Mouse (Mus musculus): ENCODE results near the gene Egfr. TPM values are rescaled to one million over a fixed set of nuclear protein-coding genes. Genes with fewer than 3 reads are reported as not detected.

Egfr gene
- polyA plus RNA-seq, 1 experiment from 2014 or later = 9.3 TPM

GRCm38 (mm10) chr11:16783926-16784659, 32.1 kb downstream of the Egfr start:
- Histone ChIP-seq H3K4me2 (no peak overlapping the region), H3K27ac (peak overlapping the region; percentile 70; the same call in 1 of the 2 replicates), H3K9me3 (no peaks in the 10 kb centered on the region), H3K4me3 (no peak overlapping the region), H3K4me1 (peaks cover 20% of the 10 kb centered on the region), H3K36me3 (no peaks in the 10 kb centered on the region), H3K27me3 (no peaks in the 10 kb centered on the region), H3K9ac (no peak overlapping the region)
- ATAC-seq (ENCODE audit: borderline replicate concordance, extremely low read depth, low FRiP score, low TSS enrichment) = peak; percentile 59; the same call in 1 of the 2 replicates
- WGBS = 32% methylated on average over 8 of the region's 8 CpGs

DNA sequence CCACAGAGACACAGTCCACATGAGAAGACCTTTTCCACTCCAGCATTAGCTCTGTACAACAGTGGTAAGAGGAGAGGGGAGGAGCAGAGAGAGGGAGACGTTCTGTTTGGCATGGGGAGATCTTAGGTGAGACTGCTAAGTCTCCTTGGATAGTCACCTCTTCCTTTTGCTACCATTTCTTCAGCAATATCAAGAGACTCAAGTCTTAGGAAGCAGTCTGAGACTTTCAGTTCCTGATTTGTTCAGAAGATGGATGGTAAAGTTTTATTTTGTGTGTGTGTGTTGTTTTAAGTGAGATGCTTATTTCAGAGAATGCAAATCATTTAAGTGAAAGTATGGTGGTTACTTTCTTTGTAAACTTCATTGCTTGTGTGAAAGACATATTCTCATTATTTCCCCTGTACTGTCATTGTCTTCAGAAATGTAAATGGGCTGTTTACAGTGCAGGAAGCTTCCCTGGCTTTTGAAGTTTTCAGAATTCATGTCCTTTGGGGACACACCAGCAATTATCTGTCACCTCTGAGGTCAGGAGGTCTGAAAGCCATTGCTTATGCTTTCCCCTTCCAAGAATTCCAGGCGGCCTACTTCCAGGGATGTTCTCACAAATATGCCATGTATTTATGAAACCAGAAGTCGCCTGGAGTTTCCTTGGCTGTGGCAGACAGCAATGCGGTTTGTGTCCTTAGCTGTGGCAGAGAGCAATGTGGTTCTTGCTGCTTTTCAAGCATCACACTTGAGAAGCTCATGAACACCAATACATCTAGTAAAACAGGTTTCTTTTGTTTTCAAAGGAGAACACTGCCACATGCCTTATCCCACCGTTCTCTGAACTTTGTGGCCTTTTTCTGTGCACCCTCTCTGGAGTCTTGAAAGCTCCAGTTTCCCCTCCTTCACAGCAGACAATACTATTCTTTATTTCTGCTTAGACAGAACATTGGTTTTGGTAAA, 40.9 kb downstream of the Egfr start:
- Histone ChIP-seq H3K9me3 (no peaks in the 10 kb centered on the region), H3K9ac (no peak overlapping the region), H3K4me2 (no peak overlapping the region), H3K27me3 (no peaks in the 10 kb centered on the region), H3K4me1 (peaks cover 26% of the 10 kb centered on the region; the same call in 1 of the 2 replicates), H3K36me3 (no peaks in the 10 kb centered on the region), H3K4me3 (no peak overlapping the region), H3K27ac (0 out of 2 replicates have a peak overlapping the region, but pooled peaks have one; percentile 20)
- ATAC-seq (ENCODE audit: borderline replicate concordance, extremely low read depth, low FRiP score, low TSS enrichment) = no peak
- WGBS = 15% methylated on average over 5 of the region's 5 CpGs

GRCm38 (mm10) chr11:16795012-16795411, 43.0 kb downstream of the Egfr start:
- Histone ChIP-seq H3K36me3 (no peaks in the 10 kb centered on the region), H3K27me3 (no peaks in the 10 kb centered on the region), H3K4me2 (no peak overlapping the region), H3K27ac (no peak overlapping the region), H3K9me3 (no peaks in the 10 kb centered on the region), H3K4me3 (no peak overlapping the region), H3K4me1 (peaks cover 26% of the 10 kb centered on the region), H3K9ac (no peak overlapping the region)
- no peak for ATAC-seq (ENCODE audit: borderline replicate concordance, extremely low read depth, low FRiP score, low TSS enrichment)

GRCm38 (mm10) chr11:16795513-16795912, 43.5 kb downstream of the Egfr start:
- H3K9ac ChIP-seq = no peak overlapping the region
- peaks cover 31% of the 10 kb centered on the region for H3K4me1 ChIP-seq
- H3K27me3 ChIP-seq = no peaks in the 10 kb centered on the region
- no peak for ATAC-seq (ENCODE audit: borderline replicate concordance, extremely low read depth, low FRiP score, low TSS enrichment)
- no peak overlapping the region for H3K27ac ChIP-seq
- no peak overlapping the region for H3K4me3 ChIP-seq
- H3K4me2 ChIP-seq = no peak overlapping the region
- WGBS = 62% methylated on average over 6 of the region's 6 CpGs
- no peaks in the 10 kb centered on the region for H3K36me3 ChIP-seq
- no peaks in the 10 kb centered on the region for H3K9me3 ChIP-seq

DNA sequence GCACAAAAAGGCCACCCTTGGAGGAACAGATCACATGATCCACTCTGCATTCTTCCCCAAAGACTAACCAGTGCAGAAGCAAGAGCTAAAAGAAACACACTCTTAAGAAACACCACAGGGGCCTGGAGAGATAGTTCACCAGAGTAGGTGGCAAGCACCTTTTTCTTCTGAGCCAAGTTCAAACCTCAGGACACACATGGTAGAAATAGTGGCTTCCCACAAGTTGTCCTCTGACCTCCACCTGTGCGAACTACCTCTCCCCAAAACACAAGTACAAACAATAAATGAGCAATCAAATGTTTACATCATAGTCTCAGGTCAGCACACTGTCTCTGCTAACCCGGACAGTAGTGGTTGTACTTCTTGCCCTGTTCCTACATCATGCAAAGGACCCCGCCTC, 45.5 kb downstream of the Egfr start:
- WGBS = 72% methylated on average over 3 of the region's 3 CpGs
- H3K27me3 ChIP-seq = no peaks in the 10 kb centered on the region
- no peak overlapping the region for H3K27ac ChIP-seq
- no peak overlapping the region for H3K4me2 ChIP-seq
- no peaks in the 10 kb centered on the region for H3K36me3 ChIP-seq
- H3K4me1 ChIP-seq = peaks cover 40% of the 10 kb centered on the region
- ATAC-seq (ENCODE audit: borderline replicate concordance, extremely low read depth, low FRiP score, low TSS enrichment) = peak; percentile 40; the same call in 1 of the 2 replicates
- no peak overlapping the region for H3K9ac ChIP-seq
- no peaks in the 10 kb centered on the region for H3K9me3 ChIP-seq
- H3K4me3 ChIP-seq = no peak overlapping the region

DNA sequence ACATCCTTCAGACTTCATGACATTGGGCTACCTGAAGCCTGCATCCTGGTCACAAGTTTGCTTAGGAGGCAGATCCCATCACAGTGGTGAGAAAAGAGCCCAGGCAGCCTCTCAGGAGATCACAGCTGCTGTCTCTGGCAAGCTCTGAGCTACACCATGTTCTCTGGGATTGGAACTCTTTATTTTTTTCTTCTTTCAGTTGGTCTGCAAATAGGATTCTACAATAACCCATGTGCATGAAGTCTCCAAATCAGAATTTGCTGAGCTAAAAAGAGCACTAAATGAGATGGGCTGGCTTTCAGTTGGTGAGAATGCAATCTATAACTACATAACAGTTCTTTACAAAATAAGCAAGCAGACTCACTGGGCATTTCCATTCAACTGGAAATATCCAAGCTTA, 46.1 kb downstream of the Egfr start:
- H3K27me3 ChIP-seq = no peaks in the 10 kb centered on the region
- H3K4me3 ChIP-seq = no peak overlapping the region
- peaks cover 37% of the 10 kb centered on the region for H3K4me1 ChIP-seq
- no peak for ATAC-seq (ENCODE audit: borderline replicate concordance, extremely low read depth, low FRiP score, low TSS enrichment)
- no peak overlapping the region for H3K27ac ChIP-seq
- H3K9me3 ChIP-seq = no peaks in the 10 kb centered on the region
- H3K4me2 ChIP-seq = no peak overlapping the region
- H3K9ac ChIP-seq = no peak overlapping the region
- H3K36me3 ChIP-seq = no peaks in the 10 kb centered on the region

DNA sequence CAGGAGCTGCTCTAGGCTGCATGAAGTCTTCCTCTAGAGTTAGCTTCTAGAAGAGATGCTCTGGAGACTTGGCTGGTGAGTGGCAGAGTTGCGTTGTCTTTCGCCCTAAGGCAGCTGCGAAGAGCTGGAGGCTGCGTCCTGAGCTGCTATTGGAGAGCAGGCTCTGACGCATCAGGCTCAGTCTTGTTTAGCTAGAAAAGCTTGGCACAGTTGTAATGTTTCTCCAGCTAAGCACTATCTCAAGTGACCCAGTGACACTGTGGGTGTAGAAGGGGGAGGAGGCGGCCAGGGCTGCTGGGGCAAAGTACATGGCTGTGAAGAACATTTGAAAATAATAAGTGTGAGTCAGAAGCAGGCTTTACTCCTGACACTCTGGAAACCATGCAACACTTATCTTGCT, 48.5 kb downstream of the Egfr start:
- ATAC-seq (ENCODE audit: borderline replicate concordance, extremely low read depth, low FRiP score, low TSS enrichment) = peak; percentile 93
- Histone ChIP-seq H3K27me3 (no peaks in the 10 kb centered on the region), H3K9me3 (no peaks in the 10 kb centered on the region), H3K4me3 (no peak overlapping the region), H3K27ac (no peak overlapping the region), H3K4me1 (peaks cover 21% of the 10 kb centered on the region), H3K9ac (no peak overlapping the region), H3K36me3 (no peaks in the 10 kb centered on the region), H3K4me2 (no peak overlapping the region)
- 24% methylated on average over 6 of the region's 6 CpGs for WGBS

DNA sequence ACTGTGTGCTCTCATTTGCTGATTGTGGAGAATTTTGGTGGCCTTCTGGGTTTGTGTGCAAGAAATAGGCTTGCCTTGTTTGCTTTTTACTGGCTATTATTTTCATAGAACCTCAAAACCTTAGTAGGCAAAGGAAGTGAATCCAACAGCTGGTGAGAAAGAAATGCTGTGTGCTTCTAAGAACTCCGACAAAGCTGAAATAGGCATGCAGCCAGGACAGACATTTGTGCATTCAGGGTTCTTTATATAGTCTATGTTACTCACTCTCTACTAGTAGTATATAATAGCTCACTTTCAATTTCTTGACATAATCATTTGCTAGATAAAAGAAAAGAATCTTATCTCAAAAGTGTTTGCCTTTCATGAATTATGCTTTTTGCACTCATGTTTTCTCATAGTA, 50.7 kb downstream of the Egfr start:
- 49% methylated on average over 1 of the region's 1 CpGs for WGBS
- H3K9ac ChIP-seq = no peak overlapping the region

GRCm38 (mm10) chr11:16804016-16804415, 52.0 kb downstream of the Egfr start:
- Histone ChIP-seq H3K9ac (no peak overlapping the region), H3K36me3 (no peaks in the 10 kb centered on the region), H3K27ac (no peak overlapping the region), H3K4me3 (no peak overlapping the region), H3K9me3 (no peaks in the 10 kb centered on the region), H3K4me1 (peaks cover 16% of the 10 kb centered on the region), H3K4me2 (no peak overlapping the region), H3K27me3 (no peaks in the 10 kb centered on the region)
- WGBS = 97% methylated on average over 2 of the region's 2 CpGs
- ATAC-seq (ENCODE audit: borderline replicate concordance, extremely low read depth, low FRiP score, low TSS enrichment) = no peak

More for the DNA sequence above, 50.7 kb downstream of the Egfr start:
- H3K27ac ChIP-seq = no peak overlapping the region
- peaks cover 14% of the 10 kb centered on the region for H3K4me1 ChIP-seq
- no peak overlapping the region for H3K4me2 ChIP-seq
- no peak for ATAC-seq (ENCODE audit: borderline replicate concordance, extremely low read depth, low FRiP score, low TSS enrichment)
- H3K9me3 ChIP-seq = no peaks in the 10 kb centered on the region
- no peaks in the 10 kb centered on the region for H3K27me3 ChIP-seq
- H3K36me3 ChIP-seq = no peaks in the 10 kb centered on the region
- H3K4me3 ChIP-seq = no peak overlapping the region

DNA sequence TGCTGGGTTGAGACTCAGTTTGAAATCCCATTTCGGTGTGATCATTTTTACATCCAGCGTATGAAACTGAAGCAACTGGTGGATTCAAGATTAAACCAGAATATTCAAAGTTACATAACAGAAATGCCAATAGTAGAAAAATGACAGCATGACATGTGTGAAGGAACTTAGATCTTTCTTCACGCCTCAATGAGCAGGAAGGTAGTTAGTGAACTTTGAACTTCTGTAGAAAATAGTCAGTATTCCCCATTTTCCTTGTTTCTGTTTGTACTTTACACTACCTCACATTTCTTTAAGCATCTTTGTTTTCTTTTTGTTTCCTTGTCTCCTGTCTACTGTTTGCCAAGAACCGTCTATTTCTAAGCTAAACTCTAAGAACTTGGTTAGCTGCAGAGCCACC, 53.9 kb downstream of the Egfr start:
- Histone ChIP-seq H3K4me3 (no peak overlapping the region), H3K27ac (no peak overlapping the region), H3K36me3 (no peaks in the 10 kb centered on the region), H3K9ac (no peak overlapping the region), H3K27me3 (no peaks in the 10 kb centered on the region), H3K4me1 (peaks cover 8% of the 10 kb centered on the region), H3K4me2 (no peak overlapping the region), H3K9me3 (no peaks in the 10 kb centered on the region)
- WGBS = 83% methylated on average over 4 of the region's 4 CpGs
- ATAC-seq (ENCODE audit: borderline replicate concordance, extremely low read depth, low FRiP score, low TSS enrichment) = no peak

GRCm38 (mm10) chr11:16809161-16809967, 57.4 kb downstream of the Egfr start:
- Histone ChIP-seq H3K4me2 (no peak overlapping the region), H3K36me3 (no peaks in the 10 kb centered on the region), H3K4me3 (no peak overlapping the region), H3K27ac (peak overlapping the region; percentile 25; the same call in 1 of the 2 replicates), H3K27me3 (no peaks in the 10 kb centered on the region), H3K9me3 (no peaks in the 10 kb centered on the region), H3K9ac (no peak overlapping the region), H3K4me1 (peaks cover 3% of the 10 kb centered on the region; the same call in 1 of the 2 replicates)
- WGBS = 55% methylated on average over 9 of the region's 9 CpGs
- ATAC-seq (ENCODE audit: borderline replicate concordance, extremely low read depth, low FRiP score, low TSS enrichment) = no peak

Measured in lung, embryonic 15.5 days (tissue).